Mouse (Mus musculus) heart, postnatal 14 days (tissue): ENCODE results near the gene Kir3dl1. TPM values are rescaled to one million over a fixed set of nuclear protein-coding genes. Genes with fewer than 3 reads are reported as not detected.
"Not testable (repeated sequence)": the region's sequence is repeated elsewhere in the genome, so short reads cannot be mapped to it uniquely, and the experiment has no call there.

Experiments
- DNase-seq, 2 experiments: peaks; one replicate each; pipeline ENCODE4 v3.0.0; 2021 to 2022
- intact Hi-C: fragments of 180-260 bp; cut with DNase I; formaldehyde crosslinking; loops from one replicate; pipeline ENCODE4 v1.15.1; 2025
- long read RNA-seq, 2 experiments: library from polyadenylated mRNA; stranded (forward); transcript quantifications; one replicate each; pipeline ENCODE4 v2.0.0; 2021
- total RNA-seq, 2 experiments: library from RNA; stranded (reverse); gene quantifications; 2 replicates each; pipeline ENCODE4 v1.2.3; 2021

Kir3dl1 gene
- not detected for total RNA-seq
- long read RNA-seq, experiment 1 = 0 reads
- long read RNA-seq, experiment 2 = 0 reads

- intact Hi-C loops = not testable (repeated sequence)
Measured at GRCm38 (mm10) chrX:136517699-136518098, at the start of gene Kir3dl1. Gene Kir3dl1 (plus strand): TSS chrX:136517999.

GRCm38 (mm10) chrX:136543956-136544355 is 26.2 kb downstream of the Kir3dl1 start, which contains the start of gene Kir3dl2:
Gene Kir3dl2 (minus strand): TSS chrX:136544056.
- DNase-seq, intact Hi-C loops: not testable (repeated sequence)

More at GRCm38 (mm10) chrX:136517699-136518098, at the start of gene Kir3dl1:
- DNase-seq = not testable (repeated sequence)

- DNase-seq, intact Hi-C loops: not testable (repeated sequence)
Measured at GRCm38 (mm10) chrX:136569094-136569493, 51.3 kb downstream of the Kir3dl1 start.

Other genes with a start within 250 kb of the Kir3dl1 start
- gene Bex3, start 247.7 kb upstream of the Kir3dl1 start, total RNA-seq = 10 to 100 TPM; 28.7 to 30.9 TPM
- gene Kir3dl2, start 26.1 kb downstream of the Kir3dl1 start, total RNA-seq = not detected
- gene Tceal3, start 72.8 kb downstream of the Kir3dl1 start, total RNA-seq = under 1 TPM; 0.37 to 0.81 TPM
- 1 to 10 TPM; 3.9 to 4.4 TPM for gene Tceal1, start 190.0 kb downstream of the Kir3dl1 start, total RNA-seq
- 100 to 1,000 TPM in 1 of 2 experiments, 10 to 100 TPM in 1; 98.8 to 113 TPM for gene Morf4l2, start 225.7 kb downstream of the Kir3dl1 start, total RNA-seq